Mouse (Mus musculus): ENCODE data around the gene Baiap2. TPM values are rescaled to one million over a fixed set of nuclear protein-coding genes. Genes with fewer than 3 reads are reported as not detected.
A peak's percentile ranks its signal among the peaks of the same experiment; 100 is the strongest.

Baiap2 gene
- polyA plus RNA-seq, 1 experiment from 2014 or later: 16.8 TPM

DNA sequence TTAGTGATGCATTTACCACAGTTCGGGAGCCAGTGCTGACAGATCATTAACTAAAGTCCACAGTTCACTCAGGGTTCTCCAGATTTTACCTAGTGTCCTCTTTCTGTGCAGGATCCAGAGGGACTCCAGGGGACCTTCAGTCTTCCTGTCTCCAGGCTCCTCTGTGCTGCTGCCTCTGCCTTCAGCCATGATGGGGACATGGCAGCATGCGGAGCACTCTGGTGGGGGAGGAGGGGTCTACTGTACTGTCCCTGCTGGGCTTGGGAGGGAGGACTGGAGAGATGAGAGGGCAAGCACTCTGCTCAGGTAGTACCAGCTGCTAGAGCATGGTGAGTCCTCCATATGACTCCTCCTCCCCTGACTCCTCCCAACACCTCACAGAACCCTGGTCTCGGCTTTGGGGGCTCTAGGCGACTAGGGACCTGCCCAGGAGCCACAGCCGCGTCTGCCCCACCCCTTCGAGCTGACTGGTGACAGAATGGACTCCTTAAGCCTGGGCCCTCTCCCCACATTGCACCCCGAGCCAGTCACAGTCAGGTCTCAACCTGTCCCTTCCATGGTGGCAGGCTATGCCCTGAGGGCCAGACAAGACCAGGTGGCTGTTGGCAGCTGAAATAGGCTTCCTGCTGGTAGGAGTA is 3.4 kb upstream of the Baiap2 start:
- Histone ChIP-seq H3K4me3 (no peak overlapping the region), H3K27ac (no peak overlapping the region), H3K4me2 (replicated peaks) (peak overlapping the region; percentile 14; the same call in 1 of the 2 replicates), H3K9ac (peak overlapping the region; percentile 51), H3K4me1 (peaks cover 75% of the 10 kb centered on the region), H3K9me3 (no peaks in the 10 kb centered on the region), H3K27me3 (peaks cover 6% of the 10 kb centered on the region; the same call in 1 of the 2 replicates), H3K36me3 (no peaks in the 10 kb centered on the region)
- ATAC-seq (ENCODE audit: low FRiP score, low read depth): no peak
- 33% methylated on average over 8 of the region's 8 CpGs for WGBS

DNA sequence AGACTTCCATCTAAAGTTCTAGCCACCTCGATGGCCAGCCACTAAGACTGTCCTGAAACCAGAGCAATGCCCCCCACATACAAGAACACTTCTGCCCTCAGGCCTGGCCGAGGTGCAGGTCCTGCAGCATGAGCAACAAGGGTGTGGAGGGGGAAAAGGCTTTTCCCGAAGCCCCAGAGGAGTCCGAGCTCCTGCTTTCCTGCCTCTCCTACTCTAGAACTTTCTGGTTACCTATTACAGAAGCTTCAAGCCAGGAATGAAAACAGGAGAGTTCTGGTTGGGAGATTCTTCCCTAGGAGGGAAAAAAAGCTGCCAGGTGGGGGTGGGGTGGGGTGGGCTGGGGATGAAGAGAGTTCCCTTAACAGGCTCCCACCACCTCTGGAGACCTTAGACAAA is 2.9 kb upstream of the Baiap2 start:
- Histone ChIP-seq H3K27me3 (peaks cover 6% of the 10 kb centered on the region; the same call in 1 of the 2 replicates), H3K36me3 (no peaks in the 10 kb centered on the region), H3K4me3 (no peak overlapping the region), H3K9ac (peak overlapping the region; percentile 25; the same call in 1 of the 2 replicates), H3K9me3 (no peaks in the 10 kb centered on the region), H3K4me1 (peaks cover 80% of the 10 kb centered on the region), H3K27ac (no peak overlapping the region), H3K4me2 (replicated peaks) (peak overlapping the region; percentile 14; the same call in 1 of the 2 replicates)
- no peak for ATAC-seq (ENCODE audit: low FRiP score, low read depth)
- 40% methylated on average over 4 of the region's 4 CpGs for WGBS

DNA sequence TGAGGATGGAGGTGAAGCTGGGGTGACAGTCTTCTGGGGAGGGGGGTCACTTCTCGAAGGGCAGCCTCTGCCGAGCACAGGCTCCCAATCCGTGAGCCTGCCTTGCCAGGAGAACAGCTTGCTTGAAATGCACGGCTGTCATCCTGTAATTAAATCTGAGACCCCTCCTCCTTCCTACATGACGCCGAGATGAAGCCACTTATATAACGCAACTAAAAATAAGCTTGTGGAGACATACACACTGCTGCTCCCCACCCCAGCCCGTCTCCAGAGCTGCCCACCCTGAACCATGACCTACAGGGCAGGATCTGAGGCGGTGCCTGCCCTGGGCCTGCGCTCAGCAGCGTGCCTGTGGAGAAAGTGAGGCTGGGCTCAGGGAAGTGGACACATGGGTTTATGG is 2.4 kb upstream of the Baiap2 start:
- no peak for ATAC-seq (ENCODE audit: low FRiP score, low read depth)
- peaks cover 6% of the 10 kb centered on the region; the same call in 1 of the 2 replicates for H3K27me3 ChIP-seq
- peaks cover 84% of the 10 kb centered on the region for H3K4me1 ChIP-seq
- H3K36me3 ChIP-seq: no peaks in the 10 kb centered on the region
- WGBS: 60% methylated on average over 11 of the region's 11 CpGs
- no peak overlapping the region for H3K4me3 ChIP-seq
- no peak overlapping the region for H3K27ac ChIP-seq
- no peaks in the 10 kb centered on the region for H3K9me3 ChIP-seq
- H3K9ac ChIP-seq: peak overlapping the region; percentile 25; the same call in 1 of the 2 replicates
- 0 out of 2 replicates have a peak overlapping the region, but pooled peaks have one; percentile 9 for H3K4me2 ChIP-seq (replicated peaks)

DNA sequence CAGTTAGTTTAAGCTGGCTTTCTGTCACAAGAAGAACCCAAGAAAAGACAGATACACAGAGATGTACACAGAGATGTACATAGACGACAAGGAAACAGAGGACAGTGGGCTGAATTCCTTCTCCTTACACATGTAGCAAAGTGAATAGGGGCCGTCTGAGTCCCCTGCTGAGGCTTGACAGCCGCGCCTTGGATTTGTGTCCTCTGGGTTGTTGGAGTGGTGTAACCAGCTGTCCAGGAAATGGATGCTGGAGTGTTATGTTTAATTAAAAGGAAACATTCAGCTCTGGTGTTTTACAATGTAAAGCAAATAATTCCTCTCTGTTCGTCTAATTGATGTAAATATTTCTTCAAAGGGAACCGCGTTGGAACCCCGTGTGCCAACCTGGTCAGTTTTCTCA is 769 bp upstream of the Baiap2 start:
- no peak overlapping the region for H3K27ac ChIP-seq
- H3K9ac ChIP-seq: peak overlapping the region; percentile 75
- peaks cover 6% of the 10 kb centered on the region; the same call in 1 of the 2 replicates for H3K27me3 ChIP-seq
- peaks cover 74% of the 10 kb centered on the region for H3K4me1 ChIP-seq
- H3K4me3 ChIP-seq: peak overlapping the region; percentile 79
- WGBS: 7% methylated on average over 8 of the region's 8 CpGs
- ATAC-seq (ENCODE audit: low FRiP score, low read depth): no peak
- H3K4me2 ChIP-seq (replicated peaks): peak overlapping the region; percentile 72
- H3K36me3 ChIP-seq: no peaks in the 10 kb centered on the region
- H3K9me3 ChIP-seq: no peaks in the 10 kb centered on the region

DNA sequence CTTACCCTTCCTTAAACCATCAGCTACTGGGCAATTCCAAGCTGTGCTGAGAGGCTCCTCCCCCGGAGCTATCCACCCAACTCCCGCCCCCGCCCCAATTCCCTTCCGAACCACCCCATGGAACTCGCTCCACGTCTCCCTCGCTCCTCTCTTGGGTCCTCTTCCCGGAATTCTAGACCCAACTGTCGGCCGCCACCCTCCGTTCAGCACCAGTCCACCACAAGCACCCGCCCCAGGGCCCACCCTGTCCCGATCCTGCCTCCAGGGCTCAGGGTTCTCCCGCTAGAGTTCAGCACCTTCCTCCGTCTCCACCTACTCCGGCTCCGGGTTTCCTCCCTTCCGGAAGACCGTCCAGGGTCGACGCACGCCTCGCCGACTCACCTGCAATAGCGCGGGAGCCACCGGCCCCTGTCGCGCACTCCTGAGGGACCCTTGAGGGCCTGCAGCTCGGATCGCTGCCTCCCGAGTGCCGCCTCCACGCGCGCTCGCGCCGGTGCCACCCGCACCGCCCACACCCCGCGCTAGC is 299 bp upstream of the Baiap2 start:
- H3K9me3 ChIP-seq: no peaks in the 10 kb centered on the region
- ATAC-seq (ENCODE audit: low FRiP score, low read depth): peak; percentile 54
- peaks cover 69% of the 10 kb centered on the region for H3K4me1 ChIP-seq
- H3K27ac ChIP-seq: peak overlapping the region; percentile 86
- WGBS: under 1% methylated on average over 43 of the region's 43 CpGs
- no peaks in the 10 kb centered on the region for H3K36me3 ChIP-seq
- peak overlapping the region; percentile 79 for H3K4me3 ChIP-seq
- H3K9ac ChIP-seq: peak overlapping the region; percentile 75
- peaks cover 6% of the 10 kb centered on the region; the same call in 1 of the 2 replicates for H3K27me3 ChIP-seq
- peak overlapping the region; percentile 72 for H3K4me2 ChIP-seq (replicated peaks)

DNA sequence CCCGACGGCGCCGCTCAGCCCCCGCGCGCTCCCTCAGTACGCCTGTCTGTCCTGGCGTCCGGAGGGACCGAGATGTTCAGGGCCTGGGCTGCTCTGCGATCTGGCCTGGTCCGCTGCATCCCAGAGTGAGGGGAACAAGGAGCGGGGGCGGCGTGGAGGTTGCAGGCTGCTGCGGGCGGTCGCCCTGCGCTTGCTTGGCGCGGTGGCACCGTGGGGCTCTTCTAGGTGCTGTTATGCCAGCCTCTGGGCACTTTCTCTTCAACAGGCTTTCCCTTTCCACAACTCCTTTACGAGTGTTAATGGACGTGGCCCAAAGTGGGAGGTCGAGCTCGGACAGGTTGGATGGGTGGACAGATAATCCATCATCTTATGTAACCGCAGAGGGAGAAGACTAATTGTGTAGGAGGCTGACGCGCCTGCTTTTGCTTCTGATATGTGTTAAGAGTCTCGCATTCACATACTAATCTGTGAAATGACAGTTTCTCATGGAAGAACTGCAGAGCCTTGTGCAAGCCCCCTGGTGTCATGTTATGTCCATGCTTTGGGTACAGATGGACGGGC is 945 bp downstream of the Baiap2 start:
- ATAC-seq (ENCODE audit: low FRiP score, low read depth): peak; percentile 20; the same call in 1 of the 2 replicates
- Histone ChIP-seq H3K4me3 (peak overlapping the region; percentile 79), H3K9me3 (no peaks in the 10 kb centered on the region), H3K36me3 (no peaks in the 10 kb centered on the region), H3K9ac (peak overlapping the region; percentile 83), H3K4me2 (replicated peaks) (peak overlapping the region; percentile 99), H3K4me1 (peaks cover 57% of the 10 kb centered on the region), H3K27me3 (peaks cover 6% of the 10 kb centered on the region; the same call in 1 of the 2 replicates), H3K27ac (peak overlapping the region; percentile 17; the same call in 1 of the 2 replicates)
- WGBS: 3% methylated on average over 32 of the region's 32 CpGs

DNA sequence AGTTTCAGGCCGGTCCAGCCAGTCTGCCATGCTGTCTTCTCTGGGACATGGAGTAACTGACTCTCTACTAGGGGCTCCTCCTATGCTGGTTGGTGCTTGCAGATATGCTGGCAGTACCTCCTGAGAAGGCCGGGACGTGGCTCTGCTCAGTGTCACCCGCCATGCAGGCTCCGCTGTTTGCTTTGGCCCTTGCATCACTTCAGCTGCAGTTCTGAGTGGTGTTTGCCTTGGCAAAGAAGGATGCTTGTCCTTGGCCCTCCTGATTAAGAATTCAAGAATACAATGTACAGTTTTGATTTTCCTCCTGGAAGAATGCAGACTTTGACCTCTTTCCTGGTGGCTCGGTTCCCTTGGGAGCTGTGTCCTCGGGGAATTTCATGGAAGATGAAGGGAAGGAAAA is 2.8 kb downstream of the Baiap2 start:
- Histone ChIP-seq H3K9ac (no peak overlapping the region), H3K4me2 (replicated peaks) (peak overlapping the region; percentile 99), H3K27ac (no peak overlapping the region), H3K27me3 (peaks cover 6% of the 10 kb centered on the region; the same call in 1 of the 2 replicates), H3K9me3 (no peaks in the 10 kb centered on the region), H3K36me3 (no peaks in the 10 kb centered on the region), H3K4me3 (0 out of 2 replicates have a peak overlapping the region, but pooled peaks have one; percentile 4), H3K4me1 (peaks cover 44% of the 10 kb centered on the region)
- 83% methylated on average over 7 of the region's 7 CpGs for WGBS
- no peak for ATAC-seq (ENCODE audit: low FRiP score, low read depth)

DNA sequence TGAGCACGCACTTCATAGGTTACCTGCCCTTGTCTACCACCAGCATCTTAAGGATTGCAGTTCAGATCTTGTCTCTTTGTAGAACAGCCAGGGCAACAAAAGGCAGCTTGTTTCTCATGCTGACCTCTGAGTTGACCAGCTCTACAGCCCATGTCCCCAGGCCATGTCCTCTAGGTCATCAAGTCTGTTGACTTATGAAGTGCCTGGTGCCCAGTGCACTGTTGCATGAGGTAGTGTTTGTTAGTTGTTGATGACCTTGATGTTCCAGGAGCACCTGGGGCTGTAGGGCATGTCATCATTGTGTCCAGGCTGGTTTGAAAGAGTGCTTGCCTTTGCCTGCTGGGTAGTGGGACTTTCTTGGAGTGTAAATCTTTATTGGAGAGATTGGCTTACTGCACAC is 4.9 kb downstream of the Baiap2 start:
- no peak overlapping the region for H3K4me2 ChIP-seq (replicated peaks)
- no peaks in the 10 kb centered on the region for H3K9me3 ChIP-seq
- 96% methylated on average over 1 of the region's 1 CpGs for WGBS
- no peaks in the 10 kb centered on the region for H3K27me3 ChIP-seq
- H3K27ac ChIP-seq: no peak overlapping the region
- no peak overlapping the region; the same call in 1 of the 2 replicates for H3K9ac ChIP-seq
- H3K36me3 ChIP-seq: no peaks in the 10 kb centered on the region
- peaks cover 35% of the 10 kb centered on the region for H3K4me1 ChIP-seq
- no peak for ATAC-seq (ENCODE audit: low FRiP score, low read depth)
- H3K4me3 ChIP-seq: no peak overlapping the region

DNA sequence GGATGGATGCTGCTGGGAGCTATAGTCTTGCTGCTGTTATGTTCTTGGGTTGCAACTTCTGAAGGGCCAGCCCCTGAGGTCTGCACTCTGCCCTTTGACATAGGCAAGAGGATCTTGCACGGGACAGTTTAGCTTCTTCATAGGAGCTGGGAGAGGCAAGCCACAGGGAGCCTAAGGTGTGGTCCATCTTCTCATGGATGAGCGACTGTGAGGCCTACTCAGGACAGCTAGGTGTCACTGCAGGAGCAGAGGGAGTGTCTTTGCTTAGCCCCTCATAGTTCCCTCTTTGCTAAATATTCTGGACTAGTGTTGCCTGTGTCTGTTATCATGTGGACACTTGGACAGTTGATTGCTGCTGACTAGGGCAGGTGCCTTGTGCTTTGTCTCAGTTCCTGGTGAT is 5.3 kb downstream of the Baiap2 start:
- no peak overlapping the region for H3K4me2 ChIP-seq (replicated peaks)
- no peaks in the 10 kb centered on the region for H3K36me3 ChIP-seq
- no peak for ATAC-seq (ENCODE audit: low FRiP score, low read depth)
- 63% methylated on average over 2 of the region's 2 CpGs for WGBS
- H3K27ac ChIP-seq: no peak overlapping the region
- no peaks in the 10 kb centered on the region for H3K27me3 ChIP-seq
- no peaks in the 10 kb centered on the region for H3K9me3 ChIP-seq
- no peak overlapping the region; the same call in 1 of the 2 replicates for H3K9ac ChIP-seq
- no peak overlapping the region for H3K4me3 ChIP-seq
- H3K4me1 ChIP-seq: peaks cover 40% of the 10 kb centered on the region

DNA sequence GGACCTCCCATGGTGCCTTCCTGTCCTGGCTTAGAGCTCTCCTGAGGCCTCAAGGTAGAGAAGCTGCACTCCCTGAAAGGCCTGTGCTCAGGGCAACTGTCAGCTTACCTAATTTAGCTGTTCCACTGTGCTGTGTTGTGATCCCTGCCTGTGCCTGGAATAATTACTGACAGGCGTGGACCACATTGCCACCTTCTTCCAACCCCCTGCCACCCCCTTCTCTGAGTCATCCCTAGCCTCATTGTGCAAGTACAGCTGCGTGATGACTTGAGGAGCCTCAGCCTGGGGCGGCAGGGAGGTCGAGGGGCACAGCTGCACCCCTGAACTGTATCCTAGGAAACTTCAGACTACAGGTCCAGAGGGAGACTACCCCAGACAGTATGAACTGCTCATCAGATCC is 5.7 kb downstream of the Baiap2 start:
- H3K36me3 ChIP-seq: no peaks in the 10 kb centered on the region
- no peak overlapping the region; the same call in 1 of the 2 replicates for H3K9ac ChIP-seq
- H3K4me1 ChIP-seq: peaks cover 44% of the 10 kb centered on the region
- H3K27ac ChIP-seq: no peak overlapping the region
- H3K27me3 ChIP-seq: no peaks in the 10 kb centered on the region
- no peak for ATAC-seq (ENCODE audit: low FRiP score, low read depth)
- H3K4me2 ChIP-seq (replicated peaks): no peak overlapping the region
- 57% methylated on average over 4 of the region's 4 CpGs for WGBS
- H3K4me3 ChIP-seq: no peak overlapping the region
- no peaks in the 10 kb centered on the region for H3K9me3 ChIP-seq

DNA sequence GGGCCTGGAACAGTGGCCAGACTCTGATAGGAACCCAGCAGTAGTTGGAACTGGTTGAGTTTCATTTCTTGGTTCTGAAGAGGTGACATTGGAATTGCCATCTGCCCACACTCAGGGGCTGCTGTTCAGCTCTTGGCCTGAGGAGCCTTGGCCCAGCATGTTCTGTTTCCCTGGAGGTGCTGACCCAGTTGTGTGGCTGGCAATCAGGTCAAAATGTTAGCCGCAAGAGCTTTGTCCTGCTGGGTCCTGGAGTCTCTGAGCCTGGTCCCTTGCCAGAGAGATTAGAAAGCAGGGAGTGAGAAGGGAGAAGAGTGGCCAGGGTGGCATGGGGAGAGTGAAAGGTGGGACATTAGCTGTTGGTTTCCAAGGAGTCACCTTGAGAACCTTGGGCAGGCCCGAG is 6.2 kb downstream of the Baiap2 start:
- Histone ChIP-seq H3K27ac (no peak overlapping the region; the same call in 1 of the 2 replicates), H3K4me3 (no peak overlapping the region), H3K4me2 (replicated peaks) (no peak overlapping the region), H3K27me3 (no peaks in the 10 kb centered on the region), H3K9me3 (no peaks in the 10 kb centered on the region), H3K9ac (no peak overlapping the region), H3K36me3 (no peaks in the 10 kb centered on the region), H3K4me1 (peaks cover 43% of the 10 kb centered on the region)
- 88% methylated on average over 2 of the region's 2 CpGs for WGBS
- ATAC-seq (ENCODE audit: low FRiP score, low read depth): no peak

DNA sequence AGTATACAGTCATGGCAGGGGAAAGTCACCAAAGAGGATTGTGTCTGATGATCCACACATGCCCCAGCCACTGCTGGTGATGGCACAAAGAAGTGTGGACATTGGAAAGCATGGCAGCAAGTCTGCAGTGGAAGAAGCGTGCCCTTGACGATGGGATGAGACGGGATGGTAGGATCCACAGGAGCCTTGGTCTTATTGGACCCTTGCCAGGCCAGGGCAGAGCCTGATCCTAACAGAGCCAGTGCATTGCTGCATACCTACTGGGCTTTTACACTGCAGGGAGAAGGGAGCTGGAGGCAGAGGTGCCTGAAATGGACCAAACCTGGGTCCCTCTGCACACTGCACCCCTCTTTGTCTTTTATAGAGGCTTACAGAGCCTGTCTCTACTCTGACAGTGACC is 8.0 kb downstream of the Baiap2 start:
- no peak for ATAC-seq (ENCODE audit: low FRiP score, low read depth)
- H3K4me1 ChIP-seq: peaks cover 37% of the 10 kb centered on the region

More for the DNA sequence above, 8.0 kb downstream of the Baiap2 start:
- no peak overlapping the region for H3K4me3 ChIP-seq
- no peaks in the 10 kb centered on the region for H3K27me3 ChIP-seq
- WGBS: 90% methylated on average over 3 of the region's 3 CpGs
- no peak overlapping the region for H3K4me2 ChIP-seq (replicated peaks)
- no peaks in the 10 kb centered on the region for H3K36me3 ChIP-seq
- no peak overlapping the region for H3K27ac ChIP-seq
- H3K9me3 ChIP-seq: no peaks in the 10 kb centered on the region
- H3K9ac ChIP-seq: no peak overlapping the region

Measured in limb, embryonic 13.5 days (tissue).